Mouse (Mus musculus) E14TG2a.4 (cell line): ENCODE results near the gene Oscar.
A peak's percentile ranks its signal among the peaks of the same experiment; 100 is the strongest.

Experiments used
- H3K27me3 ChIP-seq: 2 replicates; pipeline ENCODE4 v1.6.1; 2014; ENCODE audit warnings: low read length, control low read depth; ENCODE audit not compliant: insufficient read depth
- H3K36me3 ChIP-seq: 2 replicates; pipeline ENCODE4 v1.6.1; 2014; ENCODE audit warnings: low read length, control low read depth; ENCODE audit not compliant: insufficient read depth
- H3K4me1 ChIP-seq: replicated peaks from 2 replicates; pipeline ENCODE4 v1.6.1; 2014; ENCODE audit warnings: low read depth, low read length, control low read depth
- H3K4me3 ChIP-seq: replicated peaks from 2 replicates; pipeline ENCODE4 v1.5.1; 2014; ENCODE audit warnings: mild to moderate bottlenecking, low read length
- H3K9me3 ChIP-seq: 2 replicates; pipeline ENCODE4 v1.6.1; 2014; ENCODE audit warnings: low read length, control low read depth
- CTCF ChIP-seq: conservative IDR thresholded peaks from 2 replicates; pipeline ENCODE4 v1.5.1; 2014; ENCODE audit warnings: low read length
- NANOG ChIP-seq: IDR thresholded peaks from 2 replicates; pipeline ENCODE4 v1.6.1; 2014; ENCODE audit warnings: borderline replicate concordance, low read length, mixed read lengths
- POU5F1 ChIP-seq: IDR thresholded peaks from 2 replicates; pipeline ENCODE4 v1.6.1; 2014; ENCODE audit warnings: low read length, borderline replicate concordance

Gene Oscar

GRCm38 (mm10) chr7:3616057-3616388 is at the start of gene Oscar:
TSS of gene Oscar (minus strand) at chr7:3616157.
- H3K4me1 ChIP-seq: peaks cover 32% of the 10 kb centered on the region
- no peaks in the 10 kb centered on the region for H3K9me3 ChIP-seq
- peaks cover 24% of the 10 kb centered on the region for H3K36me3 ChIP-seq
- TF ChIP-seq NANOG (no peak), POU5F1 (no peak), CTCF (no peak)
- H3K4me3 ChIP-seq: peak within 1 kb of the TSS; percentile 95
- peaks cover 3% of the 10 kb centered on the region; the same call in 1 of the 2 replicates for H3K27me3 ChIP-seq

- peak within 1 kb of the TSS; percentile 88 for H3K4me3 ChIP-seq
- H3K36me3 ChIP-seq: peaks cover 37% of the 10 kb centered on the region
- TF ChIP-seq CTCF: no peak
- TF ChIP-seq NANOG: no peak
- TF ChIP-seq POU5F1: no peak
These were observed 49.5 kb upstream of the Oscar start, which contains the start of gene Leng1 for GRCm38 (mm10) chr7:3665215-3666114. TSS of gene Leng1 (minus strand) at chr7:3665840.

GRCm38 (mm10) chr7:3664524-3665214 is 48.7 kb upstream of the Oscar start:
- Histone ChIP-seq H3K4me3 (peak overlapping the region; percentile 88), H3K36me3 (peaks cover 45% of the 10 kb centered on the region), H3K4me1 (peaks cover 49% of the 10 kb centered on the region), H3K27me3 (no peaks in the 10 kb centered on the region), H3K9me3 (no peaks in the 10 kb centered on the region)
- TF ChIP-seq NANOG (no peak), POU5F1 (no peak), CTCF (no peak)

More at GRCm38 (mm10) chr7:3665215-3666114, 49.5 kb upstream of the Oscar start, which contains the start of gene Leng1:
- H3K9me3 ChIP-seq: no peaks in the 10 kb centered on the region
- H3K27me3 ChIP-seq: no peaks in the 10 kb centered on the region
- peaks cover 45% of the 10 kb centered on the region for H3K4me1 ChIP-seq

- H3K9me3 ChIP-seq: no peaks in the 10 kb centered on the region
- no peaks in the 10 kb centered on the region for H3K27me3 ChIP-seq
These were observed 42.6 kb upstream of the Oscar start for GRCm38 (mm10) chr7:3658578-3658977.

GRCm38 (mm10) chr7:3656966-3657365 is 41.0 kb upstream of the Oscar start:
- TF ChIP-seq CTCF (no peak), NANOG (no peak), POU5F1 (no peak)
- Histone ChIP-seq H3K4me3 (no peak overlapping the region), H3K9me3 (no peaks in the 10 kb centered on the region), H3K4me1 (peaks cover 43% of the 10 kb centered on the region), H3K36me3 (peaks cover 100% of the 10 kb centered on the region), H3K27me3 (no peaks in the 10 kb centered on the region)

More at GRCm38 (mm10) chr7:3658578-3658977, 42.6 kb upstream of the Oscar start:
- no peak for TF ChIP-seq NANOG
- TF ChIP-seq CTCF: no peak
- TF ChIP-seq POU5F1: no peak
- peaks cover 100% of the 10 kb centered on the region for H3K36me3 ChIP-seq
- peaks cover 42% of the 10 kb centered on the region for H3K4me1 ChIP-seq
- no peak overlapping the region for H3K4me3 ChIP-seq

GRCm38 (mm10) chr7:3646641-3647040 is 30.7 kb upstream of the Oscar start:
- H3K36me3 ChIP-seq: peaks cover 65% of the 10 kb centered on the region
- no peak for TF ChIP-seq CTCF
- no peak for TF ChIP-seq NANOG
- TF ChIP-seq POU5F1: no peak
- H3K4me1 ChIP-seq: peaks cover 74% of the 10 kb centered on the region
- no peaks in the 10 kb centered on the region for H3K9me3 ChIP-seq
- H3K27me3 ChIP-seq: no peaks in the 10 kb centered on the region
- peak overlapping the region; percentile 99 for H3K4me3 ChIP-seq

GRCm38 (mm10) chr7:3646188-3646587 is 30.2 kb upstream of the Oscar start:
- Histone ChIP-seq H3K9me3 (no peaks in the 10 kb centered on the region), H3K4me1 (peaks cover 75% of the 10 kb centered on the region), H3K27me3 (no peaks in the 10 kb centered on the region), H3K36me3 (peaks cover 65% of the 10 kb centered on the region), H3K4me3 (peak overlapping the region; percentile 99)
- no peak for TF ChIP-seq CTCF
- no peak for TF ChIP-seq POU5F1
- no peak for TF ChIP-seq NANOG

GRCm38 (mm10) chr7:3645488-3646025 is 29.6 kb upstream of the Oscar start:
- H3K4me3 ChIP-seq: peak overlapping the region; percentile 99
- TF ChIP-seq NANOG (no peak), CTCF (no peak), POU5F1 (no peak)
- peaks cover 69% of the 10 kb centered on the region for H3K4me1 ChIP-seq
- no peaks in the 10 kb centered on the region for H3K9me3 ChIP-seq
- H3K36me3 ChIP-seq: peaks cover 65% of the 10 kb centered on the region
- no peaks in the 10 kb centered on the region for H3K27me3 ChIP-seq
